Mouse (Mus musculus): ENCODE data around the gene Nmrk2.

Nmrk2 gene

DNA sequence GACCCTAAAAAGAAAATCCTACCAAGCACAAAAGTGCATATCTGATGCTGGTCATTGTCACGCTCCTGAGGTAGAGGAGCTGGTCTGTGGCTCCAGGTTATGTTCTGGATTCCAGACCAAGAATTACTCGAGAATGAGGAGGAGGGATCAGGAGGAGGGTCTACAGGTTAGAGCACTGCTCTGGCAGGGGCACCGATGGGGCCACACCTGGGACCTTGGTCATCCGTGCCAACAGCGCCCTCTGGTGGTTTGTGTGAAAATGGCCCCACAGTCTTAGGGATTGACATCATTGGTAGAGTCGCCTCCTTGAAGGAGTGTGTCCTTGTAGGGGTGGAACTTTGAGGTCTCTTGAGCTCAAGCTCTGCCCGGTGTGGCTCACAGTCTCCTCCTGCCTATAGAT lies 16.1 kb upstream of the Nmrk2 start:
- in situ Hi-C loops (cut with MboI, MseI), result loop anchor here (25.0 kb wide), 1 partner anchor 1994 kb away; no protein-coding TSS in a partner anchor

DNA sequence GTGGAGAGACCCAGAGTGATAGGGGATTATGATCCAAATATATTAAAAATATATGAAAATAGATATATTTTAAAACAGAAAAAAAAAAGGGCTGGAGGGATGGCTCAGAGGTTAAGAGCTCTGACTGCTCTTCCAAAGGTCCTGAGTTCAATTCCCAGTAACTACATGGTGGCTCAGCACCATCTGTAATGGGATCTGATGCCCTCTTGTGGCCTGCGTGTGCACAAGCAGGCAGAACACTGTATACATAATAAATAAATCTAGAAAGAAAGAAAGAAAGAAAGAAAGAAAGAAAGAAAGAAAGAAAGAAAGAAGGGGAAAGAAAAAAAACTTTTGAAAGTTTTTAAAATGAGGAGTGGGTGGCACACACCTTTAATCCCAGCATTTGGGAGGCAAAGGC lies 15.4 kb upstream of the Nmrk2 start:
- in situ Hi-C loops (cut with MboI, MseI), result loop anchor here (25.0 kb wide), 1 partner anchor 1995 kb away; no protein-coding TSS in a partner anchor

DNA sequence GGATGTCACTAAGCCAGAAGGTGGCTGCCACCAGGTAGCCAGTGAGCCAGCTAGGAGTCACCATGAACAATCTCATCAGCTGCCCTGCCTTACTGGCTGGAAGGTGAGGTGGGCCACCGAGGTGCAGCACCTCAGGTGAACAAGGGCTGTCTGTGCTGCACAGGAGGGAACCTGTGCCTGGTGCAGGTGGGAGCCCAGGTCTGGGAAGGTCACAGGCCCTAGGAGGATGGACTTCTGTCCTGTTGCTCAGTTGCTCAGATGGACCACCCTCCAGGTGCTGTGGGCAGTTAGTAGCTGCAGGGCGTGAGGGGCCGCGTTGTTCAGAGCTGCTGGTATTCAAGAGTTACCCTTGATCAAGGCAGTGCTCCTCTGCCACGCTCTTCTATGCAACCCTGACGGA lies 15.0 kb upstream of the Nmrk2 start:
- in situ Hi-C loops (cut with MboI, MseI), result loop anchor here (25.0 kb wide), 1 partner anchor 1995 kb away; no protein-coding TSS in a partner anchor

DNA sequence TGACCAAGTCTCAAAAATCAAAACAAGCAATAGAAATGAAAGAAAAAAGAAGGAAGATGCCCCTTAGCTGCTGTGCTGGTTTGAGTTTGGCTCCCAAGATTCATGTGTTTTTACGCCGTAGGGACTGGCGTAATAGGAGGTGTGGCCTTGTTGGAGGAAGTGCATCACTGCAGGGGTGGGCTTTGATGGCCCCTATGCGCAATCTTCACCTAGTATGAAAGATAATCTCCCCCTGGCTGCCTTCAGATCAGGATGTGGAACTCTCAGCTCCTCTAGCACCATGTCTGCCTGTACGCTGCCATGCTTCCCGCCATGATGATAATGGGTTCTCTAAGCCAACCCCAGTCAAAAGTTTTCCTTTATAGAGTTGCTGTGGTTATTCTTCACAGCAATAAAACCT lies 14.4 kb upstream of the Nmrk2 start:
- in situ Hi-C loops (cut with MboI, MseI), result loop anchor here (25.0 kb wide), 1 partner anchor 1996 kb away; no protein-coding TSS in a partner anchor

DNA sequence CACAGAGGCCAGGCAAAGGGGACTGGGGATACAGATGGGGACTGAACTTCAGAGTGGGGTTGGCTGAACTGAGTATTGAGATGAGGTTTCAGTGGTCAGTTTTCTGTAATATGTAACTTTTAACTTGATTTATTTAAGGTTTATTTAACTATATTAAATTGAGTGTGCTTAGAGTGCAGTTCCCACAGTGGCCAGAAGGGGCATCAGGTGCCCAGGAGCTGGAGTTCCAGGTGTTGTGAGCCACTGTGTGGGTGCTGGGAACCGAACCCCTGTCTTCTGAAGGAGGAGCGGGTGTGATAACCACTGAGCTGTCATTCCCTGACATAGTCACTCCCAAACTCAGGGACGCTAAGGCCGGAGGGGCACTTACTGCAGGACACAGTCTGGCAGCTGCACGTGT lies 8.3 kb upstream of the Nmrk2 start:
- in situ Hi-C loops (cut with MboI, MseI), result loop anchor here (25.0 kb wide), 1 partner anchor 2002 kb away; no protein-coding TSS in a partner anchor

DNA sequence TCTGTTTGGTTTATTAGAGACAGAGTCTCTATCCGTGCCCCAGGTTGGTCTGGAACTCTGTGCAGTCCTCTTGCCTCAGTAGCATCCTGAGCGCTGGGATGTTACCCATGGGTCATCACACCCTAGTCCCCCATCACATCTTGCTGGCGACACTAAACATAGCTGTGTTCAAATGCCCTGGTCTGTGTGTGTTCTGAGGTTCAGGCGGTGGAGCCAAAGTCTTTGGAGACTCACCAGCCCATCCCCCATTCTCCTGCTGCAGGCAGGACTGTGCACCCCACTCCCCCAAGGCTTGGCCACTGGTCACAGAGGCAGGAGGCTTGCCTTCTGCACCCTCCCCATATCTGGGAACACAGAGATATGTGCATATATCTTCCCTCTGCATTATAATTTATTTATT lies 2.3 kb upstream of the Nmrk2 start:
- in situ Hi-C loops (cut with MboI, MseI), result loop anchor here (25.0 kb wide), 1 partner anchor 2008 kb away; no protein-coding TSS in a partner anchor

DNA sequence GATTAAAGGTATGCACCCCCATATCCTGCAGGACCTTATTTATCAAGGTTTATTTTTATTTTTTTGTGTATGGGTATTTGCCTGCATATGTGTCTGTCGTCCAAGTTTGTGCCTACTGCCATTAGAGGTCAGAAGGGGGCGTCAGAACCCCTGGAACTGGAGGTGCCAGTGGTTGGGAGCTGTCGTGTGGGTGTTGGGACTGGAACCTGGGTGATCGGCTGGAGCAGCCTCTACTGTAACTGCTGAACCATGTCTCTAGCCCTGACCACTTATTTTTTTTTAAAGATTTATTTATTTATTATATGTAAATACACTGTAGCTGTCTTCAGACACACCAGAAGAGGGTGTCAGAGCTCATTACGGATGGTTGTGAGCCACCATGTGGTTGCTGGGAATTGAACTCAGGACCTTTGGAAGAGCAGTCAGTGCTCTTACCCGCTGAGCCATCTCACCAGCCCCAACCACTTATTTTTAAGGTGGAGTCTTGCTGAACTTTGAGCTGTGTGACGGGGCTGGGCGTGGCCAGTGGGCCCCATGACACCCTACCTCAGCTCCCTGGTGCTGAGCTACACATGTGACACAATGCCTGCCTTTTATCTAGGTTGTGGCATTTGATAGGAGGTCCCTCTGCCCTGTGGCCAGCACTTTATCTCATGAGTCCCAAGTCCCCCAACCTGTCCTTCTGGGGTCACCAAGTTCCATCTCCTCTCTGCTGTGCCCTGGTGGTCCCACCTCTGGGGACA lies 1.3 kb upstream of the Nmrk2 start:
- in situ Hi-C loops (cut with MboI, MseI), result loop anchor here (25.0 kb wide), 1 partner anchor 2009 kb away; no protein-coding TSS in a partner anchor

DNA sequence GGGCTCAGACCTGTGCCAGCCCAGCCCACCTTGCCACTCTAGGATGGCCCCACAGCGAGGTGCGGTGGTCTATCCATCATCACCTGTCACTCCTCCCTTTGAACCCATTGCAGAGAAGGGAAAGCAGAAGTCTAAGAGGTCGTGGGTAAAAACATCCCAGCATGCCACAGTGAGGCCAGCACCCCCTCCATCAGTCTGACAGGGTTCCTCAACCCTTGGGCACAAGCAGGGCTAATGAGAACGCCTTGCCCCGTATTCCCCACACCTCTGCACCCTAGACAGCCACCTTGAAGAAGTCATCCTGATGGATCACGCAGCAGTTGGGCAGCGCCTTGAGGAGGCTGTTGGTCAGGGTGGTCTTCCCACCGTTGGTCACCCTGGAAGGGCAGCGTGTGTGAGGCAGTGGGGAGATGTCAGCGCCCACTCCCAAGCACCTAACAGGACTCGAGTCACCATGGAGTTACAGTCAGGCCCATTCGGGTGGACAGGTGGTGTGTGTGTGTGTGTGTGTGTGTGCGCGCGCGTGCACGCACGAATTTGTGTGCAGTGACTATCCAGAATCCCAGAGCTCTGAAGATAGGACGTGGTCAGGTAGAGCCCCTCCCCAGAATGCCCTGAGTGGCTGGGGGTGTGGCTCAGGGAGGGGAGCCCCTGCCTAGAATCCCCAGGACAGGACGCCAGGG lies 1.1 kb downstream of the Nmrk2 start:
- in situ Hi-C loops (cut with MboI, MseI), result loop anchor here (25.0 kb wide), 1 partner anchor 2012 kb away; no protein-coding TSS in a partner anchor

DNA sequence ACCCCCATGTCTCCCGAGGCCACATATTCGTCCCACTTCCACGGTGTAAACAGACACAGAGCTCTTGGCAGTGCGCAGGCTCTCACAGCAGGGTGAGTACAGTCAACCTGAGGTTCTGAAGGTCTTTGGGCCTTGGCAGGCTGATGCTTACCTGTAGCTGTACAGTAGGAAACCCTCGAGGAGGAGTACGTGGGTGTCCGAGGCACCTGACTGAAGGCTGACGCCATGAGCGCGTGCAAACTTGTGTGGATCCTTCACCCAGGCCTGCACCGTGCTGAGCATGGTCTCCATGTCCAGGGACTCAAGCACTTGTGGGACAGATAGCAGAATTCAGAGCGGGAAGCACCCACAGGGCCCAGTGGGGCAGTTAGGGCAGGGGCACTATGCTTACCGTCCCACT lies 1.7 kb downstream of the Nmrk2 start:
- in situ Hi-C loops (cut with MboI, MseI), result loop anchor here (25.0 kb wide), 1 partner anchor 2012 kb away; no protein-coding TSS in a partner anchor

DNA sequence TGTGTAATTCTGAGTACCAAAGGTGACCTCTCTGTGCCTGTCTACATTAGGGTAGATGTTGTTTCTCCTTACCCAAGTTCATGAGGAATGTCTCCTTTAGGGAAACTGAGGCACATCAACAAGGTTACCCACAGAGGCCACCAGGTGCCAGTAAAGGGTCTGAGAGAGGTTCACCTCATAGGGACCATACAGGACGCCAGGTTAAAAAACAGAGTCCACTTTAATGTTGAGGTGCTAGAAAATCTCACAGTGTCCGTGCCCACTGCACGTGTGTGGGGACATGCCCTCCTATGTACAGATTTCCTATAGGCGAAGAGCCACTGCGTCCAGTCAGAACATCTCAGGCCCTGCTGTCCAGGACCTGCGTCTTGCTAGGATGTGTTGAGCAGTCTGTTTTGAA lies 2.9 kb downstream of the Nmrk2 start:
- in situ Hi-C loops (cut with MboI, MseI), result loop anchor here (5.0 kb wide), 1 partner anchor 38 kb away; no protein-coding TSS in a partner anchor

DNA sequence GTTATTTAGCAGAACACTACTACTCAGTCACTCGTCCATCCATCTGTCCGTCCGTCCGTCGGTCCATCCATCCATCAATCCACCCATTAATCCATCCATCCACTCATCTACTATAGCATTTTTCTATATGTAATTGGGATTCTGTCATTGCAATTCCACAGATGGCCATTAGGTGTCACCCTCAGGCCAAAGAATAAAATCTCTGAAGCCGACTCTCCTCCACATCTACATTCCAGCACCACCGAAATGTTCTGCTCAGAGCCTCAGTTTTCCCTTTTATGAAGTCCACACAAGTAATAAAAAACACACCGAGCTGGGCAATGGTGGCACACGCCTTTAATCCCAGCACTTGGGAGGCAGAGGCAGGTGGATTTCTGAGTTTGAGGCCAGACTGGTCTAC lies 3.6 kb downstream of the Nmrk2 start:
- in situ Hi-C loops (cut with MboI, MseI), result loop anchor here (5.0 kb wide), 1 partner anchor 39 kb away; no protein-coding TSS in a partner anchor

DNA sequence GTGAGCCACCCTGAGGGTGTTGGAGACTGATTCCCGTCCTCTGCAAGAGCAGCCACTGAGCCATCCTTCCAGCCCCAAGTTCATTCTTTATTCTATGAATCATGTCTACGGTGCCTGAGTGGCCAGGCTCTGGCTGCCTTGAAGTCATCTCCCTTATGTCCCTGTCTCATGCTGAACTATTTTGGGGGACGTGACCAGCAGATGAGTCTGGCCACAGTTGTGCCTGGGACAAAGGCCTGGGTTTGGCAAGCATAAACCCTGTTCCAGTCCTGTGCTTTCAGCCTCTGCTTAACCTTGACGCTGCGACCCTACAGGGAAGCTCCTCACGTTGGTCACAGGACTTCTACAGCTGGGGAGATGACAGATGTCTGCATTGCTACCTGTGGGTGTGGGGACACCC lies 4.5 kb downstream of the Nmrk2 start:
- in situ Hi-C loops (cut with MboI, MseI), result loop anchor here (5.0 kb wide), 1 partner anchor 40 kb away; no protein-coding TSS in a partner anchor

DNA sequence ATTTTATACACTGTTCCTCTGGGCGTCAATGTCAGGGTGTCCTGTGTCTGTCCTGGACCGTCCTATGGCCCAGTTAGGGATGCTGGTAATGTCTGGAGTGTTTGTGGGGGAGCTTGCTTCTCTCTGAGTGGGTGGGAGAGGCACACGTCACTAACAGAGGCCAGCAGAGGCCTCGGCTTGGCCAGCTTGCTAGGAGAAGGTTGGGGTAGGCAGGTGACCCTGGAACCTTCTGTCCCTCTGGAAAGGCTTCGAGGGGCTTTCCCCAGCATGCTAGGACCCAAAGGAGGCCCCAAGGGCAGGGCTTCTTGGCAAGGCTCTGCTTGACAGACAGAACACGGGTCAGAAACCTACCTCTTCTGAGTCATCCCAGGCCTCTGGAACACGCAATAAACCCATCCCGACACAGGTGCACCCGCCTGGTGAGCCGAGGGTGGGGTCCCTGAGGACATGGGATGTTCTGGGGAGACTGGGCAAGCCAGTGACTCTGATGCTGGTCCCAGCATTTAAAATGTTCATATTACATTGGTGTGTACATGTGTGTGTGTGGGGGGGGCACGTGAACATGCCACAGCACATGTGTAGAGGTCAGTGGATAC lies 5.3 kb downstream of the Nmrk2 start:
- in situ Hi-C loops (cut with MboI, MseI), result loop anchor here (5.0 kb wide), 1 partner anchor 41 kb away; no protein-coding TSS in a partner anchor

DNA sequence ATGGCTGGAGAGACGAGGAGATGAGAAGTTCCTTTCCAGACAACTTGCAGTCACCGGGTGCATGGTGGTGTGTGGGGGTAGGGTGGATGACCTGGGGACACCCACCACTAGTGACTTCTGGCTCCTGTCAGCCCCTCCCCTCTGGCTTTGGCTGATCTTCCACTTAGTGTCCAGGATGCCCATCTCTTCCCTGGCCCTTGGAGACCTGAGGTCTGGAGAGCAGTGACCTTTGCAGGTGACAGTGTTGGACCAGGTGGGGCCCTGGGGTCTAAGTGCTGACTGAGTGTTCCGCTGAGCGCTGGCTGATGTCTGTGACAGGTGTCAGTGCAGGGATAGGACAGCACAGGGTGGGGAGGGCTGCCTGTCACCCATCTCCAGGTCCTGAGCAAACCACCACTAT lies 6.6 kb downstream of the Nmrk2 start:
- in situ Hi-C loops (cut with MboI, MseI), result loop anchor here (5.0 kb wide), 1 partner anchor 42 kb away; no protein-coding TSS in a partner anchor

DNA sequence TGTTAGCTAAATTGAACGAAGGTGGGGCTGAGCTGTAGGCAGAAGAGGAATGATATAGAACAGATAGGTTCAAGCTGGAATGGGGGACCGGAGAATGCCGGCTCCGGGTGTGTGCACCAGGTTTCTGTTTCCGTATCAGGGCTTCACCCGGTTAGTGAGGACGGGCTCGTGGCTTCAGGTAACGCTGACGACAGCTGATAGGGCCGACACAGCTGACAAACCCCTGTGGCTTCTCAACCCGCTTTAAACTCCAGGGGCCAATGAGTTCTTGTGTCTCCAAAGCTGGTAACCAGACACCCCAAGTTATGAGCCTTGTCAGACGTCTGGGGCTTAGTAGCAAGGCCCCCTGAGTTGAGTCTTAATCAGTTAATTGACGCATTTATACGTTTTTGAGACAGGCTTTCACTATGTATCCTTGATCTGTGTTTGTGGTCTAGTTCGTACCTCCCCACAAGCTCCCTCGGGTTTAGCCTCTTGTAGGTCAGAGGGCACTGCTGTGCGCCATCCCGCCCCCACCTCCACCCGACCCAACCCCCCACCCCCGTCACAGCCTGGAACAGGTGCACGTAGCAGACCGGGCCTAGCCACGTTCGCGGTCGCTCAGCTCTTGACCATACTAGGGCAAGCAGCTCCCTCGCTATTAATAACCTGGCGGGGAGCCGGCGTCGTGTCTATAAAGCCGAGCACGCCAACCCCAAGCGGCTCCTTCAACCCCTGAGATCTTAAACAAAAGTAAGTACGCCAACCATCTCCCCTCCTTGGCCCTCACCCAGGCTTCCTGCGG lies 7.7 kb downstream of the Nmrk2 start:
- in situ Hi-C loops (cut with MboI, MseI), result no loop called here

DNA sequence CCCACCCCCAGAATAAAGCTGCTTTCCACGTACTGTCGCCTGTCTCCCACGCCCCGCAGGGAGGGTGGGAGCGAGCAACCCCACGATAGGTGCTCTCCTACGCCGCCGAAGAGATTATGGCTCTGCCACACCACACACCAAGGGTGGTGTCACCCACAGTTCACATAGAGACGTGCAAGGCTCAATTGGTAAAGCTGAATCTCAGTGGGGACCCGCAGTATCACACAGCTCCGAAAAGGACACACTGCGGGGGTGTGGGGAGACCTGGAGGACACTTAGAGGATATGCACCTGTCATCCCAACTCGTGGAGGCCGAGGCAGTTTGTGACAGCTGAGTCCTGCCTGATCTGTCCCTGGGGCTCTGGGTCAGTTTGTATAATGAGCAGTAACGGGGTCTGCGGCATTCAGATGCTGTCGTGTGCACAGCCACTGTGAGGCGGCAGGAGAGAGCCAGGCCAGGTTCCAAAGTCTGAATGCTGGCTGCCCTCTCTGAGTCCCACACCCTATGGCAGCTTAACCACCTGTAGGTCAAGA lies 8.8 kb downstream of the Nmrk2 start:
- in situ Hi-C loops (cut with MboI, MseI), result no loop called here

DNA sequence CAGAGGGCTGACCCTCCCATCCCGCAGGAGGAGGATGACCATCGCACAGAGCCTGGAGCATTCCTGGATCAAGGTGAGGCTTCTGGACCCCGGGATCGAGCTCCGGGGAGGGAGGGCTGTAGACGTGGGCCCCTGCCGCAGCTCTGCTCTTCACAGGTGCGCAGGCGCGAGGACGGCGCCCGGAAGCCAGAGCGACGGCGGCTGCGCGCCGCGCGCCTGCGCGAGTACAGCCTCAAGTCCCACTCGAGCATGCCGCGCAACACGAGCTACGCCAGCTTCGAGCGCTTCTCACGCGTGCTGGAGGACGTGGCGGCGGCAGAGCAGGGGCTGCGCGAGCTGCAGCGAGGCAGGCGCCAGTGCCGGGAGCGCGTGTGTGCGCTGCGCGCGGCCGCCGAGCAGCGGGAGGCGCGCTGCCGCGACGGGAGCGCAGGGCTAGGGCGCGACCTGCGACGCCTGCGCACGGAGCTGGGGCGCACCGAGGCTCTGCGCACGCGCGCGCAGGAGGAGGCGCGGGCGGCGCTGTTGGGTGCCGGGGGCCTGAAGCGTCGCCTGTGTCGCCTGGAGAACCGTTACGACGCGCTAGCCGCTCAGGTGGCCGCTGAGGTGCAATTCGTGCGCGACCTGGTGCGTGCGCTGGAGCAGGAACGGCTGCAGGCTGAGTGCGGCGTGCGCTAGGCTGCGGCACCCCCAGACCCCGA lies 9.4 kb downstream of the Nmrk2 start:
- in situ Hi-C loops (cut with MboI, MseI), result no loop called here

DNA sequence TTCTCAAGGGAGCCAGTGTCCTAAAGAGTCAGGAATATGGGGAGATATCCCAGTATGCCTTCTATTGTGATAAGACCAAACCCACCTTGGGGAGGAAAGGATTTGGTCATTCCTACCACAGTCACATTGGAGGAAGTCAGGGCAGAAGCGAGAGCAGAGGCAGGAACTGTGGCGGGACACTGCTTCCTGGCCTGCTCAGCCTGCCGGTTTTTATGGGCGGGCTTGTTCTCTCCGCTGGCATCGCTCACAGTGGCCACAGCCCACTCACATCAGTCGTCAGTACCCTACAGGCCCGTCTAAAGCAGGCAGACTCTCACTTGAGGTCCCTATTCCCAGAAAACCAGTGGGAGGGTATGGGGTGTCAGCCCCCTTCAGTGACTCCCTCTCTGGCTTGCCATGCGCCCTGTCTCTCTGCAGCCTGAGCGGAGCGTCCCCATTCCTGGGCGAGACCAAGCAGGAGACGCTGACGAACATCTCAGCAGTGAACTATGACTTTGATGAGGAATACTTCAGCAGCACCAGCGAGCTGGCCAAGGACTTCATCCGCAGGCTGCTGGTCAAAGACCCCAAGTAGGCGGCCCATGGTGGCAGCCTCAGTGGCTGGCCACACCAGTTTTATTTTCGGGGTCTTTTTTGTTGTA lies 10.4 kb downstream of the Nmrk2 start:
- in situ Hi-C loops (cut with MboI, MseI), result no loop called here

DNA sequence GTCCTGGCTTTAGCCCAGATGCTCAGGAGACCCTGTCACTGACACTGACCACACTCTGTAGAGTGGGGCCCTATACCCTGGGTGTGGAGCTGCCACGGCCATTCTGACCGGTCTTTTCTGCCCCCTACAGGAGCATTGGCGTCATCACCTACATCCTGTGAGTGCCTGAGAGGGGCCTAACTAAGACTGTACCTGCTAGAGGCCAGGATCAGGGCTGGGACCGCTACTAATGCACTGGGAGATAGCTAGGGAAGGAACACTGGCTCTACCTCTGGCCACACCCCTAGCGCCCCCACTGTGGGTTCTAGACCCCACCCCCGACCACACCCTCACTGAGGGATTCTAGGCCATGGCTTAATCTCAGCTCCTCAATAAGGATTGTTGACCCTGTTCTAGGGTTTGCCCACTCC lies 10.9 kb downstream of the Nmrk2 start:
- in situ Hi-C loops (cut with MboI, MseI), result no loop called here
